Mouse (Mus musculus) ovary, postnatal 14 days (tissue): ENCODE data around the gene Zkscan17.
"Not testable (repeated sequence)": the region's sequence is repeated elsewhere in the genome, so short reads cannot be mapped to it uniquely, and the experiment has no call there.

Source experiments
- DNase-seq: peaks from one replicate; pipeline ENCODE4 v3.0.0; 2022; ENCODE audit warnings: low spot score

The Zkscan17 gene

GRCm38 (mm10) chr11:59526472-59527080 lies at the start of gene Zkscan17:
Gene Zkscan17, minus strand, starts transcription at chr11:59526751.
- DNase-seq, result no peak

DNA sequence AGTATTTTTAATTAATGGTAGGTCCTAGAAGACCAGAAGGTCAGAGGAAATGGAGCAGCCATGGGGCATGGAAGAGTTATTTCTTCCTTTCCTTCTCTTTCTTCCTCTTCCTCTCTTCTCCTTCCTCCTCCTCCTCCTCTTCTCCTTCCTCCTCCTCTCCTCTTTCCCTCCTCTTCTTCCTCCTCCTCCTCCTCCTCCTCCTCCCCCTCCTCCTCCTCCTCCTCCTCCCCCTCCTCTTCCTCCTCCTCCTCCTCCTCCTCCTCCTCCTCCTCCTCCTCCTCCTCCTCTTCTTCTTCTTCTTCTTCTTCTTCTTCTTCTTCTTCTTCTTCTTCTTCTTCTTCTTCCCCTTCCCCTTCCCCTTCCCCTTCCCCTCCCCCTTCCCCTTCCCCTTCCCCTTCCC lies 49.6 kb upstream of the Zkscan17 start, which contains the start of gene Olfr222:
Olfr222 (minus strand) TSS at position 101 of the 400 bp plus-strand sequence.
- not testable (repeated sequence) for DNase-seq

GRCm38 (mm10) chr11:59575726-59576125 lies 49.2 kb upstream of the Zkscan17 start:
- no peak for DNase-seq

DNA sequence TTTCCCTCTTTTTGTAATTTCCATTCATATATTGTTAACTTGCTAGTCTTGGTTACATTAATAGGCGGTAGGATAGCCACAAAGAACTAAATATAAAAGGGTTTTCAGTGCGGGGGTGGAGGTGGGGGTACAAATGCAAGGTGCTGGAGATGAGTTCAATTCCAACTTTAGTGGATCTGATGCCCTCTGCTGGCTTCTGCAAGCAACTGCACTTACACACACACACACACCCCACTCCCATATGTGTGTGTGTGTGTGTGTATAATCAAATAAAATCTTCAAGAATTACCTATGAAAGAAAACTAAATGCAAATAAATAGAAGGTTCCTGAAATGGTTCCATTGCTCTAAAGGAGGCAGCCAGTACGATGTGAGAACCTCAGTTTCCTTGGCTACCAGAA lies 42.8 kb upstream of the Zkscan17 start:
- DNase-seq, result no peak

- no peak for DNase-seq
These were observed 36.3 kb upstream of the Zkscan17 start for GRCm38 (mm10) chr11:59562837-59563236.

DNA sequence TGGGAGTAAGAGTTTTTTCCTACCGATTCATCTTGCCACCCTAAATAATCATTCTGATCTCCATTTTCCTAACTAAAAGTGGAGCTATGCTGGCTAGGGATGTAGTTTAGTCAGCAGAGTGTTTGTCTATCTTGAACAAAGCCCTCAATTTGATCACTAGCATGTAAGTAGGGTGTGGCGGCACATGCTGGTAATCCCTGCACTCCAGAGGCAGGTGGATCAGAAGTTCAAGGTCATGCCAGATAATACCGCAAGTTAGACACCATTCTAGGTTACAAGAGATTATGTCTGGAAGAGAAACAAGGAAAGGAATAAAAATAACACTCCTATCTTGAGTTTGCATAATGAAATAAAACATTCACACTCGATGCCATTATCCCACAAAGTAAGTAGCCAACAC lies 35.8 kb upstream of the Zkscan17 start:
- no peak for DNase-seq

- DNase-seq, result no peak
These were observed 34.4 kb upstream of the Zkscan17 start for GRCm38 (mm10) chr11:59560906-59561305.

DNA sequence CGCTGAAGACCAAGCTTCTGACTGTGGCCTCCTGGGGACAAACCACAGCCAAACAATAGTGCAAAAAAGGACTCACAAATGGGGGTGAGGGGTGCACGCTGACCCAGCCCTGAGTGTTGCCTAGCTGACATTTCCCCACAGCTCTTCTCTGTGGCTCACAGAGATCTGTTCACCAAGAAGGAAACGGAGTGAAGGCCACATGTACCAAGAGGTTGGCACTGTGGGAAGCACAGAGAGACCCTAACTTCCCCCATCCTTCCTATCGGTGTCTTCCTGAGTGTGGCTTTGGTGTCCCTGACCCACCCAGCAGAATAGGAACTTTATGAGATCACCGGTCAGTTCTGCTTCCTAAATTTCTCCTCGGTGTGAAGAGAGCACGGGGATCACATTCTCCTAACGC lies 28.0 kb upstream of the Zkscan17 start:
- DNase-seq, result no peak

GRCm38 (mm10) chr11:59554127-59554526 lies 27.6 kb upstream of the Zkscan17 start:
- no peak for DNase-seq

GRCm38 (mm10) chr11:59544005-59544404 lies 17.5 kb upstream of the Zkscan17 start:
- DNase-seq, result no peak

- no peak for DNase-seq
These were observed 16.8 kb upstream of the Zkscan17 start for GRCm38 (mm10) chr11:59543376-59543775.

DNA sequence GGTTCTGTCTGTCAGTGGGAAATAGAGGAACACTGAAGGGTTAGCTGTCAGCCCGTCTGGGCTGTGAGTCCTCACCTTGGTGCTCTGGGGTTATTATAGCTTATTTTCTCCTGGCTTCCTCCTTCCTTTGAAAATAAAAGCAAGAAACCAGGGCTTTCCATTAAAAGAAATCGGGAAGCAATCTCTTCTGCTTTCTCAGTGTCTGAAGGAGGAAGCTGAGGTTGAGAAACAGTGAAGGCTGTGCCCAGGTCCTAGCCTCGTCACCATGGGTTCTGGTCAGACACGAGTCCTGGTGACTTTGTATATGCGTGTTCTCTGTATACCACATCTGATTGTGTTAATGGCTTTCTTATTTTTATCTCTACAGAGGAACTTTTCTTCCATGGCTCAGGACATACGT lies 15.9 kb upstream of the Zkscan17 start:
- no peak for DNase-seq

- DNase-seq, result no peak
These were observed 14.8 kb upstream of the Zkscan17 start, which contains the start of gene Nlrp3 for GRCm38 (mm10) chr11:59541324-59541723. Gene Nlrp3, plus strand, starts transcription at chr11:59541568.

GRCm38 (mm10) chr11:59540123-59540522 lies 13.6 kb upstream of the Zkscan17 start:
- no peak for DNase-seq

- peak; percentile 49 for DNase-seq
These were observed 11.8 kb upstream of the Zkscan17 start for GRCm38 (mm10) chr11:59538387-59538786.

- peak; percentile 30 for DNase-seq
These were observed 10.9 kb upstream of the Zkscan17 start for GRCm38 (mm10) chr11:59537218-59538130.

DNA sequence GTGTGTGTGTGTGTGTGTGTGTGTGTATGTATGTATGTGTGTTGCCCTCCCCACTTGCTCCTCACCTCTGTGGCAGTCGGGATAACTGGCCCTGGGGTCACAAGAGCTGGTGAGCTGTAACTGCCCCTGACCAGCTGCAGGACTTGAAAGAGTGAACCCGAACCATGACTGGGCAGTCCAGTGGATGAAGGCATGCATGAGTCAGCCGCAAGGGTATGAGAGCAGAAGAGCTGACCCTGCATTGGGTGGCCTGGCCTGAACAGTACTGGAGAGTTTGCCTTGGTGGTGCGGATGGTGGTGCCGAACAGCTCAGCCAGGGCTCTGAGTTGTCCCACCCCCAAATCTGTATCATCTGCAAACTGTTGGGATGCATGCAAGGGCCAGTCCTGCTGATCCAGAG lies 5.0 kb upstream of the Zkscan17 start:
- DNase-seq, result no peak

DNA sequence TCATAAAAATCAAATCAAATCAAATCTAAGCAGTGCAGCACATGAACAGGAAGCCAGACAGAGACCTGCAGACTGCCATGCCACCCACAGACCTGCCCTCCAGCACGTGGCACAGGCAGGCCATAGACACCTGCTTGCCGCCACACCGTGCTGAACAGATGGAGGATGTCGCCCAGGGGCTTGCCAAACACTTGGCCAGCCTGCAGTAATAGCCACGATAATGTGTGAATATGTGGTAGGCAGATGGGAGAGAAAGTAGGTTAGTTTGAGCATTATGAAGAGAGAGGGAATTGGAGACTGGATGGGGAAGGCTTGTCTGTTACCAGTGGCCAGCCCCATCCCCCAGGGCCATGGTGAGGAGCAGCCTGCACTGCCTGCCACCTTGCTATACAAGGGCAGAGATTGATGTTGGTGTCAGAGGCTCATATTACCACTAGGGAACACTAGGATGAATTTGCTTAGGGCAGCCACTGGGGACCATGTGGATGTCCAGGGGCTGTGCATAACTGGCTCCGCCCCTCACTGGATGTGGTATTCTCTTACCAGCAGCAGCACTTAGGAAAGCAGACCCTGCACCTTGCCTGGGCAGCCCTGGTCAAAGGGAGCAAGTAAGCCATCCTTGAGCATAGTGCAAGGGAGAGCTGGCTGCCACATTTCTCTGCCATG lies 4.5 kb upstream of the Zkscan17 start:
- no peak for DNase-seq

DNA sequence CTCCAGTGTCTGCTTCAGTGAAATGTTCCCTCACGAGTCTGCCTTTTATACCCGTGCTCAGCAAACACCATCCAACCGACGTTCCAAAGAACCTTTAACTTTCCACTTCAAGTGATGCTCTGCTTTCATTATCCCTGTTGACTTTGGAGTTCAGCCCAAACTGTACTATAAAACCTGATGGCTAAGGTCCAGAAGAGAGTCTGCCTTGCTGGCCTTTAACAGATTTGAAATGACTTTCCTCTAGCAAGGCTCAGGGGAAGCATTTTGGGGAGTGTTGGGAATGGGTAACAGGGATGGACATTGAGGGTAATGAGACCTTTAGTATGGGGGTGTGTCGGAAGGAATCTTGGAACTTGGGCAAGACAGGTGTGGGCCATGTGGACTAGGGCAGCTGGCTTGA lies 3.7 kb upstream of the Zkscan17 start:
- DNase-seq, result no peak

GRCm38 (mm10) chr11:59525237-59525636 lies 1.3 kb downstream of the Zkscan17 start:
- DNase-seq, result peak; percentile 77

DNA sequence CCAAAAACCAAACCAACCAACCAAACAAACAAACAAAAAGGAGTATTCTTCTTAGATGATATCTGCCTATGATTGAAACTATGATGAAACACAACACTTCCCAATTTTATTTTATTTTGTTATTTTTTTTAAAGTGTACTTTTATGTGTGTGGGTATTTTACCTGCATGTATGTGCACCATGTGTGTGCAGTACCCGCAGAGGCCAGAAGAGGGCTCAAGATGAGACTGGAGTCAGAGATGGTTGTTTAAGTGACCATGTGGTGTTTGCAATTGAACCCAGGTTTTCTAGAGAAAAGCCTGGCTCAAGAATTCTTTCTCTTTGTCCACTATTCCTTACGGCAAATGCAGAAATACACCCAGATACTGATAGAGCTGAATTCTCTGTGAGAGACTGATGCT lies 2.4 kb downstream of the Zkscan17 start:
- DNase-seq, result no peak

DNA sequence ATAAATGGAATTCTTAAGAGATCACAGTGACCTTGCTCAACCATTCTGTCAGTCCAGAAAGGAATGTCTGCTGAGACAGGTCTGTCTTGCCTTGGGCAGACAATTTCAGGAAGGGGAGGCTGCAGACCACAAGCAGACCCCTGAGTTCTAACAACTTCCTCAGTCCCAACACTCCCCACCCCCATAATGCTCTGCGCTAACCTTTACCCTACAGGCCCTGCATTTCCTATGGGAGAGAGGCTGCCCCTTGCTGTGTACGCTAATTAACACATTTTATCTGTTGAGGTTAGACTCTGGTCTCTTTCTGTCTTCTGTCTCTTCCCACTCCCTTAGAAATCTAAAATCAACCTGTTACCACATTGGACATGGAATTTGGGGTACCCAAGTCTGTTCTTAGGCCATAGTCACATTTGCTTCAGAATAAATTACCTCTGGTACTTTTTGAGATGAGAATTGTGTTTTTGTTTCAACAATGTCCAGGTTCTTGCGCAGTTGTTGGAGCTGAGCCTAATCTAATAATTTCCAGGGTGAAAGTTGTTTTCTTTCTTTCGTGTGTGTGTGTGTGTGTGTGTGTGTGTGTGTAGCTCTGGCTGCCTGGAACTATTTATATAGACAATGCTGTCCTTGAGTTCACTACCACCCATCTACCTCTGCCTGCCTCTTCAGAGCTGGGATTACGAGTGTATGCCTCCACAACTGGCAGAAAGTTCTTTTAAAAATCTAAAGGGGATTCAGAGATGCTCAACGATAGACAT lies 6.6 kb downstream of the Zkscan17 start:
- DNase-seq, result no peak
